Mouse (Mus musculus) MEL (cell line): ENCODE data around the gene Lcmt1.

Source experiments
- CTCF ChIP-seq, 3 experiments: IDR thresholded peaks in 2 of 3; conservative IDR thresholded peaks in 1 of 3; 2 replicates each; pipeline ENCODE4 v1.5.1; 2011 to 2012; ENCODE audit warnings: low read length in 3 of 3, low read depth in 2 of 3, mild to moderate bottlenecking in 2 of 3, improper control_type of control experiment in 1 of 3, inconsistent platforms in 1 of 3, mixed read lengths in 1 of 3, moderate library complexity in 1 of 3; ENCODE audit not compliant: control insufficient read depth in 1 of 3, insufficient read depth in 1 of 3, poor library complexity in 1 of 3, severe bottlenecking in 1 of 3
- USF1 ChIP-seq: IDR thresholded peaks from 2 replicates; pipeline ENCODE4 v1.6.1; 2014; ENCODE audit warnings: low read depth, mild to moderate bottlenecking, inconsistent platforms, low read length, improper control_type of control experiment, moderate library complexity

- TF ChIP-seq USF1 = no peak
- TF ChIP-seq CTCF (IDR thresholded peaks at IDR 0.05 in 2 of 3, conservative IDR thresholded peaks at IDR 0.05 in 1 of 3; ENCODE audit: control insufficient read depth in 1 of 3, insufficient read depth in 1 of 3, low read depth in 2 of 3, low read length in 3 of 3, poor library complexity in 1 of 3, severe bottlenecking in 1 of 3) = no peak
Measured at GRCm38 (mm10) chr7:123405619-123406018, 36.0 kb downstream of the Lcmt1 start.
